Mouse (Mus musculus) midbrain, embryonic 12.5 days (tissue): ENCODE measurements around the gene Cox19. TPM values are rescaled to one million over a fixed set of nuclear protein-coding genes. Genes with fewer than 3 reads are reported as not detected.
"Not testable (repeated sequence)": the region's sequence is repeated elsewhere in the genome, so short reads cannot be mapped to it uniquely, and the experiment has no call there.

Experiments
- ATAC-seq: fragments of 200-750 bp; cut with Nextera tagmentation; 2 replicates; pipeline ENCODE4 v1.8.0; 2017; ENCODE audit warnings: low read depth, moderate TSS enrichment, moderate library complexity; ENCODE audit not compliant: low FRiP score
- H3K27ac ChIP-seq: fragments of 300-500 bp; sonication (generic); replicated peaks from 2 replicates; pipeline ENCODE4 v1.5.1; 2016; ENCODE audit warnings: mild to moderate bottlenecking
- H3K27me3 ChIP-seq: fragments of 300-500 bp; sonication (generic); 2 replicates; pipeline ENCODE4 v1.6.1; 2016; ENCODE audit warnings: mild to moderate bottlenecking
- H3K36me3 ChIP-seq: fragments of 300-500 bp; sonication (generic); 2 replicates; pipeline ENCODE4 v1.6.1; 2016
- H3K4me1 ChIP-seq: fragments of 300-500 bp; sonication (generic); 2 replicates; pipeline ENCODE4 v1.6.1; 2016
- H3K4me2 ChIP-seq: fragments of 300-500 bp; sonication (generic); replicated peaks from 2 replicates; pipeline ENCODE4 v1.6.1; 2016; ENCODE audit warnings: mild to moderate bottlenecking, moderate library complexity
- H3K4me3 ChIP-seq: fragments of 300-500 bp; sonication (generic); 2 replicates; pipeline ENCODE4 v1.5.1; 2016; ENCODE audit warnings: mild to moderate bottlenecking
- H3K9ac ChIP-seq: fragments of 300-500 bp; sonication (generic); replicated peaks from 2 replicates; pipeline ENCODE4 v1.6.1; 2016; ENCODE audit warnings: mild to moderate bottlenecking, moderate library complexity
- H3K9me3 ChIP-seq: fragments of 300-500 bp; sonication (generic); 2 replicates; pipeline ENCODE4 v1.6.1; 2016; ENCODE audit warnings: mild to moderate bottlenecking
- WGBS: fragments of 180-500 bp; shearing (Covaris S2); methylation state at CpG from one replicate; pipeline ENCODE4 v1.1.7; 2016; 5-methylcytosine and 5-hydroxymethylcytosine counted together
- polyA plus RNA-seq: library from polyadenylated mRNA; unstranded; fragments of >200 nt; fragmentation: Nextera tagmentation; extraction: Ambion mirVana; gene quantifications from 2 replicates; pipeline ENCODE4 v1.2.1, GENCODE M21; 2016

Cox19 gene
- polyA plus RNA-seq, 1 experiment from 2014 or later, result 121 TPM

- H3K36me3 ChIP-seq, result peaks cover 52% of the 10 kb centered on the region
- not testable (repeated sequence) for H3K4me3 ChIP-seq, H3K4me2 ChIP-seq, H3K9ac ChIP-seq, H3K27me3 ChIP-seq, H3K27ac ChIP-seq, ATAC-seq, H3K4me1 ChIP-seq, H3K9me3 ChIP-seq
- 83% methylated on average over 10 of the region's 10 CpGs for WGBS
These were observed 16.8 kb downstream of the Cox19 start for GRCm38 (mm10) chr5:139334394-139334793.

GRCm38 (mm10) chr5:139333301-139334013, 17.8 kb downstream of the Cox19 start:
- Histone ChIP-seq H3K9ac (no peak overlapping the region), H3K4me1 (no peaks in the 10 kb centered on the region), H3K36me3 (peaks cover 43% of the 10 kb centered on the region), H3K9me3 (no peaks in the 10 kb centered on the region), H3K4me2 (no peak overlapping the region), H3K4me3 (no peak overlapping the region), H3K27me3 (no peaks in the 10 kb centered on the region), H3K27ac (no peak overlapping the region)
- WGBS, result 85% methylated on average over 16 of the region's 16 CpGs
- no peak for ATAC-seq

GRCm38 (mm10) chr5:139332590-139333272, 18.5 kb downstream of the Cox19 start:
- no peak overlapping the region for H3K4me2 ChIP-seq
- peaks cover 35% of the 10 kb centered on the region for H3K36me3 ChIP-seq
- no peak for ATAC-seq
- H3K27me3 ChIP-seq, result peaks cover under 1% of the 10 kb centered on the region; the same call in 1 of the 2 replicates
- no peaks in the 10 kb centered on the region for H3K4me1 ChIP-seq
- H3K27ac ChIP-seq, result no peak overlapping the region
- WGBS, result 85% methylated on average over 8 of the region's 8 CpGs
- H3K4me3 ChIP-seq, result no peak overlapping the region
- H3K9me3 ChIP-seq, result no peaks in the 10 kb centered on the region
- H3K9ac ChIP-seq, result no peak overlapping the region

GRCm38 (mm10) chr5:139331742-139332141, 19.5 kb downstream of the Cox19 start:
- peaks cover 25% of the 10 kb centered on the region for H3K36me3 ChIP-seq
- no peak for ATAC-seq
- H3K9ac ChIP-seq, result no peak overlapping the region
- H3K27ac ChIP-seq, result no peak overlapping the region
- H3K4me2 ChIP-seq, result no peak overlapping the region
- peaks cover 10% of the 10 kb centered on the region for H3K27me3 ChIP-seq
- no peak overlapping the region for H3K4me3 ChIP-seq
- 19% methylated on average over 8 of the region's 8 CpGs for WGBS
- H3K4me1 ChIP-seq, result no peaks in the 10 kb centered on the region
- H3K9me3 ChIP-seq, result no peaks in the 10 kb centered on the region

GRCm38 (mm10) chr5:139330766-139331165, 20.5 kb downstream of the Cox19 start:
- no peak overlapping the region for H3K9ac ChIP-seq
- no peaks in the 10 kb centered on the region for H3K9me3 ChIP-seq
- peaks cover 20% of the 10 kb centered on the region for H3K27me3 ChIP-seq
- H3K4me3 ChIP-seq, result no peak overlapping the region
- no peaks in the 10 kb centered on the region for H3K4me1 ChIP-seq
- no peak overlapping the region for H3K4me2 ChIP-seq
- WGBS, result 72% methylated on average over 7 of the region's 7 CpGs
- ATAC-seq, result no peak
- H3K36me3 ChIP-seq, result peaks cover 16% of the 10 kb centered on the region
- no peak overlapping the region for H3K27ac ChIP-seq

- no peak for ATAC-seq
- peaks cover 52% of the 10 kb centered on the region for H3K27me3 ChIP-seq
- H3K9me3 ChIP-seq, result no peaks in the 10 kb centered on the region
- no peak overlapping the region for H3K27ac ChIP-seq
- H3K9ac ChIP-seq, result no peak overlapping the region
- H3K4me3 ChIP-seq, result no peak overlapping the region
- H3K4me2 ChIP-seq, result no peak overlapping the region
- 78% methylated on average over 7 of the region's 7 CpGs for WGBS
- H3K4me1 ChIP-seq, result peaks cover 12% of the 10 kb centered on the region
- H3K36me3 ChIP-seq, result no peaks in the 10 kb centered on the region
These were observed 23.6 kb downstream of the Cox19 start for GRCm38 (mm10) chr5:139327634-139328020.

- peaks cover 54% of the 10 kb centered on the region for H3K27me3 ChIP-seq
- 72% methylated on average over 7 of the region's 7 CpGs for WGBS
These were observed 24.1 kb downstream of the Cox19 start for GRCm38 (mm10) chr5:139326986-139327633.

GRCm38 (mm10) chr5:139326111-139326696, 25.0 kb downstream of the Cox19 start:
- Histone ChIP-seq H3K27me3 (peaks cover 54% of the 10 kb centered on the region), H3K36me3 (no peaks in the 10 kb centered on the region), H3K9ac (no peak overlapping the region)

More at GRCm38 (mm10) chr5:139326986-139327633, 24.1 kb downstream of the Cox19 start:
- Histone ChIP-seq H3K4me3 (no peak overlapping the region), H3K4me2 (no peak overlapping the region), H3K9ac (no peak overlapping the region), H3K9me3 (no peaks in the 10 kb centered on the region), H3K36me3 (no peaks in the 10 kb centered on the region), H3K4me1 (peaks cover 12% of the 10 kb centered on the region), H3K27ac (no peak overlapping the region)
- ATAC-seq, result no peak

GRCm38 (mm10) chr5:139325395-139325966, 25.7 kb downstream of the Cox19 start, which contains the start of gene Adap1:
Gene Adap1 (minus strand): TSS chr5:139325622.
- no peak within 1 kb of the TSS for H3K27ac ChIP-seq
- 3% methylated on average over 43 of the region's 61 CpGs for WGBS
- H3K27me3 ChIP-seq, result peaks cover 56% of the 10 kb centered on the region

More at GRCm38 (mm10) chr5:139326111-139326696, 25.0 kb downstream of the Cox19 start:
- Histone ChIP-seq H3K4me2 (no peak overlapping the region), H3K9me3 (no peaks in the 10 kb centered on the region), H3K4me3 (no peak overlapping the region), H3K4me1 (peaks cover 12% of the 10 kb centered on the region), H3K27ac (no peak overlapping the region)
- 64% methylated on average over 13 of the region's 13 CpGs for WGBS
- ATAC-seq, result no peak

GRCm38 (mm10) chr5:139324691-139325394, 26.4 kb downstream of the Cox19 start:
- Histone ChIP-seq H3K9me3 (no peaks in the 10 kb centered on the region), H3K9ac (peak overlapping the region; percentile 66), H3K4me3 (peak overlapping the region; percentile 67), H3K4me1 (peaks cover 12% of the 10 kb centered on the region), H3K4me2 (peak overlapping the region; percentile 95), H3K27ac (no peak overlapping the region), H3K27me3 (peaks cover 62% of the 10 kb centered on the region), H3K36me3 (no peaks in the 10 kb centered on the region)
- 3% methylated on average over 57 of the region's 62 CpGs for WGBS
- ATAC-seq, result peak; percentile 62

More at GRCm38 (mm10) chr5:139325395-139325966, 25.7 kb downstream of the Cox19 start, which contains the start of gene Adap1:
- peak within 1 kb of the TSS; percentile 67 for H3K4me3 ChIP-seq
- H3K4me1 ChIP-seq, result peaks cover 12% of the 10 kb centered on the region
- no peaks in the 10 kb centered on the region for H3K36me3 ChIP-seq
- ATAC-seq, result peak; percentile 73
- peak within 1 kb of the TSS; percentile 66 for H3K9ac ChIP-seq
- peak within 1 kb of the TSS; percentile 95 for H3K4me2 ChIP-seq
- H3K9me3 ChIP-seq, result no peaks in the 10 kb centered on the region

- Histone ChIP-seq H3K9ac (0 out of 2 replicates have a peak overlapping the region, but pooled peaks have one; percentile 6), H3K27ac (no peak overlapping the region), H3K4me1 (peaks cover 12% of the 10 kb centered on the region), H3K36me3 (no peaks in the 10 kb centered on the region), H3K4me3 (no peak overlapping the region), H3K27me3 (peaks cover 62% of the 10 kb centered on the region), H3K9me3 (no peaks in the 10 kb centered on the region), H3K4me2 (peak overlapping the region; percentile 95)
- no peak for ATAC-seq
- WGBS, result 76% methylated on average over 5 of the region's 5 CpGs
These were observed 27.1 kb downstream of the Cox19 start for GRCm38 (mm10) chr5:139324045-139324491.
